Mouse (Mus musculus): ENCODE data around the gene Il16. TPM values are rescaled to one million over a fixed set of nuclear protein-coding genes. Genes with fewer than 3 reads are reported as not detected.
"Not testable (repeated sequence)": the region's sequence is repeated elsewhere in the genome, so short reads cannot be mapped to it uniquely, and the experiment has no call there.

Gene Il16
- polyA plus RNA-seq, 1 experiment, result 1.3 TPM

DNA sequence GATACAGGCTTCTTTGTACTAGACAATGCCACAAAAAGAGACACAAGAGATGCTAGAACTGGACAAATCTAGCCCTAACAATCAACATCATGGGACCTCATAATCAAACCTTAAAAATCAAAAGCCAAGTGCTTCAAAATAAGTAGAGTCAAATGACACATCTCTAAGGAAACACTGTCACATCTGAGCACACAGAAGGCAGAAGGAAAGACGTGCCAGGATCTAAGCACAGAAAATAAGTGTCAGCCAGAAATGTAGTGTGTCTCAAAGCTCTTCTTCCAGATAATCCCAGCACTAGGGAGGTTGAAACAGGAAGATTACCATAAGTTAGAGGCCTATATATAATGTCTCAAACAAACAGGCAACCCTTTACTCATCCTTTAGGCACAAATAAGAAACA, 31.9 kb downstream of the Il16 start:
- no peak for TF ChIP-seq CTCF (IDR thresholded peaks at IDR 0.05; ENCODE audit: control insufficient read depth, insufficient read depth, insufficient replicate concordance, low read depth, low read length)
- TF ChIP-seq POLR2A (IDR thresholded peaks at IDR 0.05; ENCODE audit: control insufficient read depth, low read depth, low read length), result no peak
- no peak overlapping the region for H3K27ac ChIP-seq (ENCODE audit: control insufficient read depth, insufficient read depth, low read depth, low read length)
- H3K36me3 ChIP-seq (ENCODE audit: control insufficient read depth, insufficient read depth, low read length), result no peaks in the 10 kb centered on the region
- H3K4me3 ChIP-seq (ENCODE audit: control insufficient read depth, low read depth, low read length), result no peak overlapping the region
- no peaks in the 10 kb centered on the region for H3K27me3 ChIP-seq (ENCODE audit: control insufficient read depth, insufficient read depth, low read length)
- 0 out of 2 replicates have a peak, but pooled peaks cover 2% of the 10 kb centered on the region for H3K4me1 ChIP-seq (ENCODE audit: control insufficient read depth, insufficient read depth, low read length)

DNA sequence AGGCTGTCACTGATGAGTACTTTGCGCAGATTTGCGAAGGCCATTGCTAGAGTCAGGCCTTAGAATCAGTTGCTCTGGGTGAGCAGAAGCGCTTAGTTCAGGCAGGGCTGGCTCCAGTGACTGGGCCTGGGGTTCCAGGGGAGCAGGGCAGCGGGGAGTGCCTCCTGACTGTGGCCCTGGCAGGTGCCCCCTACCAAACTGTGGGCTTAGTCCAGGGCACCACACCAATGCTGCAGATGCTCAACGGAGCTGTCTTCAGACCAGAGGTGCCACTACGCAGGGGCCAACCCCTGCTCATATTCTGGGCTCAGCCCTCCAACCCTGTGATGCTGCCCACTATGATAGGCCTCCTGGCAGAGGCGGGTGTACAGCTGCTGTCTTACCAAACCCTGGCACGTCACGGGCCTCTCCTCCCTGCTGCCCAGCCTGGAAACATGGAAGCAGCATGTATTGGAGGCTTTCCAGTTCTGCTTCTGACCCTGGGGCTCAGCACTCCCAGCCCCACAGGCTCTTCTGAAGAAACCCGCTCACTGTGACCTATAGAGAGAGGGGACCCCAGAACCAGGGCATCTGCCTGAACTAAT, 33.8 kb downstream of the Il16 start:
- H3K27me3 ChIP-seq (ENCODE audit: control insufficient read depth, insufficient read depth, low read length); H3K4me1 ChIP-seq (ENCODE audit: control insufficient read depth, insufficient read depth, low read length); H3K36me3 ChIP-seq (ENCODE audit: control insufficient read depth, insufficient read depth, low read length): not testable (repeated sequence)
- H3K4me3 ChIP-seq (ENCODE audit: control insufficient read depth, low read depth, low read length), result peak overlapping the region; percentile 64
- H3K27ac ChIP-seq (ENCODE audit: control insufficient read depth, insufficient read depth, low read depth, low read length), result 0 out of 2 replicates have a peak overlapping the region, but pooled peaks have one; percentile 29

- Histone ChIP-seq H3K4me1 (ENCODE audit: control insufficient read depth, insufficient read depth, low read length) (no peaks in the 10 kb centered on the region), H3K36me3 (ENCODE audit: control insufficient read depth, insufficient read depth, low read length) (no peaks in the 10 kb centered on the region), H3K27me3 (ENCODE audit: control insufficient read depth, insufficient read depth, low read length) (no peaks in the 10 kb centered on the region), H3K27ac (ENCODE audit: control insufficient read depth, insufficient read depth, low read depth, low read length) (no peak overlapping the region), H3K4me3 (ENCODE audit: control insufficient read depth, low read depth, low read length) (no peak overlapping the region)
- TF ChIP-seq CTCF (IDR thresholded peaks at IDR 0.05; ENCODE audit: control insufficient read depth, insufficient read depth, insufficient replicate concordance, low read depth, low read length), result no peak
- no peak for TF ChIP-seq POLR2A (IDR thresholded peaks at IDR 0.05; ENCODE audit: control insufficient read depth, low read depth, low read length)
These were observed 42.3 kb downstream of the Il16 start for GRCm38 (mm10) chr7:83703046-83703775.

- Histone ChIP-seq H3K27me3 (ENCODE audit: control insufficient read depth, insufficient read depth, low read length) (no peaks in the 10 kb centered on the region), H3K27ac (ENCODE audit: control insufficient read depth, insufficient read depth, low read depth, low read length) (no peak overlapping the region), H3K4me3 (ENCODE audit: control insufficient read depth, low read depth, low read length) (no peak overlapping the region), H3K4me1 (ENCODE audit: control insufficient read depth, insufficient read depth, low read length) (no peaks in the 10 kb centered on the region), H3K36me3 (ENCODE audit: control insufficient read depth, insufficient read depth, low read length) (no peaks in the 10 kb centered on the region)
- TF ChIP-seq POLR2A (IDR thresholded peaks at IDR 0.05; ENCODE audit: control insufficient read depth, low read depth, low read length), result no peak
These were observed 46.3 kb downstream of the Il16 start for GRCm38 (mm10) chr7:83699066-83699745.

DNA sequence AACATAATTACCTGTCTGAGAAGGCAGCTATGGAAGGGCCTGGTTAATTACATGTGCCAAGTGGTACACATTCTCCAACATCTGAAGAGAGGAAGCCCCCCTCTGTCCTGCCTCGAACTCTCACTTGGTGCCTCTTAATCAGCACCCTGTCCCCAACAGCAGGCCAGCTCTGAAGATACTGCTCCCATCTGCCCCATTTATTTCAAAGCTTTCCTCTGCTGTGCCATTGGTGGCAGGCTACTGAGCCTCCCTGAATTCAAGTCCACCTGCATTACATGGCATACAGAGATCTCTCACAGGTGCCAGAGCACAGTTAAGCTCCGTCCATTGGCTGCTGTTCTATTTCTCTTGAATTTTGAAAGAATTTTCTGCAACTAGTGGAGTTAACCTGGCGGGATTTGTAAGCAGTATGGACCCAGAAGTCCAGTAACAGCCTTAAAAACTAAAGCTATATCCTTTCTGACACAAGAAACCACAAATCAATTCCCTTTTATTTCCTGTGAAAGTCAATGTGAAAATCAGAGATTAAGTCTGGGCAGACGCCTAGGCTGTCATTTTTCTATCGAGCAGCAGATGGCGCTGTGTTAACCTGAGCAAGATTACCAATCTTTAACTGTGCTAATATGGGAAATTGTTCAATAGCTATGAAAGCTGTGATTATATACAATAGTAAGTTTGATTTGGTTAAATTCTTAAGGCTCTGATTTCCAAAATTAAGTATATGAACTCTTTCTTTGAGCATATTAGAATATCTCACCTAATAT, 49.9 kb downstream of the Il16 start:
- no peaks in the 10 kb centered on the region for H3K4me1 ChIP-seq (ENCODE audit: control insufficient read depth, insufficient read depth, low read length)
- no peak overlapping the region for H3K27ac ChIP-seq (ENCODE audit: control insufficient read depth, insufficient read depth, low read depth, low read length)
- no peaks in the 10 kb centered on the region for H3K27me3 ChIP-seq (ENCODE audit: control insufficient read depth, insufficient read depth, low read length)
- no peaks in the 10 kb centered on the region for H3K36me3 ChIP-seq (ENCODE audit: control insufficient read depth, insufficient read depth, low read length)
- no peak overlapping the region for H3K4me3 ChIP-seq (ENCODE audit: control insufficient read depth, low read depth, low read length)
- TF ChIP-seq CTCF (IDR thresholded peaks at IDR 0.05; ENCODE audit: control insufficient read depth, insufficient read depth, insufficient replicate concordance, low read depth, low read length) (no peak; the same call in 1 of the 2 replicates), POLR2A (IDR thresholded peaks at IDR 0.05; ENCODE audit: control insufficient read depth, low read depth, low read length) (no peak)

DNA sequence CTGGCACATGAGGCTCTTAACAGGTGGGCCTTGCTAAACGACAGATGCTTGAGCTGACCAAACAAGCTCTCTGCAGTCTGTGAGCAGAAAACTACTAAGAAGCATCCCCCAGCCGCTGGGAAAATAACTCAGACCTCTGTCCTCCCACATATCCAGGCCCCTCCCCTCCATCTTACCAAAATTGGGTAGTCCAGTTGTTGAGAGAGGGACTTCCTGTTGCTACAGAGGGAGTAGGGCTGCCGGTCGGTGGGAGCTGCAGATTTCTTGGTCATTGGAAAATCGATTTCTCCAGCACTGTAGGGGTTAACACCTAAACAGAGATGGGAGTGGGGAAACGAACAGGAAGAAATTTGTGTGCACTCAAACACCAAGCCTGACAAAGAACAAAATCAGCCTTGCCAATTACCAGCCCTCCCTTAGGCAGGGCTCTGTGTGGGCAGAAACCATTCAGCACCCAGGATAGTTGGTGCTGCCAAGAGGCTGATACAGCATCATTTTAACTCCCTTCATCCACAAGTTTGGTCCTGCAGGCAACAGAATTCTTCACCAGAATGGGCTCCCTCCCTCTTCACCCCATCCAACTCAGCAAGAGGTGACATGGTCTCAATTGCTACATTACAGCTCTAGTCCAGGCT, 62.8 kb downstream of the Il16 start:
- H3K27me3 ChIP-seq (ENCODE audit: control insufficient read depth, insufficient read depth, low read length), result no peaks in the 10 kb centered on the region
- H3K4me3 ChIP-seq (ENCODE audit: control insufficient read depth, low read depth, low read length), result no peak overlapping the region
- no peak for TF ChIP-seq CTCF (IDR thresholded peaks at IDR 0.05; ENCODE audit: control insufficient read depth, insufficient read depth, insufficient replicate concordance, low read depth, low read length)
- TF ChIP-seq POLR2A (IDR thresholded peaks at IDR 0.05; ENCODE audit: control insufficient read depth, low read depth, low read length), result no peak
- H3K27ac ChIP-seq (ENCODE audit: control insufficient read depth, insufficient read depth, low read depth, low read length), result no peak overlapping the region
- H3K4me1 ChIP-seq (ENCODE audit: control insufficient read depth, insufficient read depth, low read length), result no peaks in the 10 kb centered on the region
- H3K36me3 ChIP-seq (ENCODE audit: control insufficient read depth, insufficient read depth, low read length), result no peaks in the 10 kb centered on the region

DNA sequence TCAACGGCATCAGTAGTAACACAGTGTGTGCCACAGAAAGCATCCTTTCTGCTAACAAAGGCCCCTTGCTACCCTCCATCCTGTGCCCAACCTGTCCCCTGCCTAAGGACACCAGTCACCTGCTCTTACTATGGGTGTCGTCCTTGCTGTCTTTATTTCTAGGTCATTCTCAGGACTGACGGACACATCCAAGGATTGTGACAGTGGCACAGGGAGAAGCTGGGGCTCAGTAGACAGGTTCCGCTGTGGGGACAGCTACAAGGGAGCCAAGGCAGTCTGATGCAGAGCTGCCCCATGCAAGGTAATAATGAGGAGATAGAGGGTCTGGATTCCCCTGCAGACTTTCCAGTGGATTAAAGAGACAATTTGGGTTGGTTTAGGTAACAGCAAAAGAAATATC, 67.0 kb downstream of the Il16 start:
- TF ChIP-seq CTCF (IDR thresholded peaks at IDR 0.05; ENCODE audit: control insufficient read depth, insufficient read depth, insufficient replicate concordance, low read depth, low read length) (no peak), POLR2A (IDR thresholded peaks at IDR 0.05; ENCODE audit: control insufficient read depth, low read depth, low read length) (no peak)
- Histone ChIP-seq H3K27me3 (ENCODE audit: control insufficient read depth, insufficient read depth, low read length) (no peaks in the 10 kb centered on the region), H3K4me1 (ENCODE audit: control insufficient read depth, insufficient read depth, low read length) (no peaks in the 10 kb centered on the region), H3K4me3 (ENCODE audit: control insufficient read depth, low read depth, low read length) (no peak overlapping the region), H3K27ac (ENCODE audit: control insufficient read depth, insufficient read depth, low read depth, low read length) (no peak overlapping the region), H3K36me3 (ENCODE audit: control insufficient read depth, insufficient read depth, low read length) (no peaks in the 10 kb centered on the region)

All from testis, adult 2 months (tissue).